Mouse (Mus musculus) heart, postnatal 0 days (tissue): ENCODE results near the gene Arcn1. TPM values are rescaled to one million over a fixed set of nuclear protein-coding genes. Genes with fewer than 3 reads are reported as not detected.
A peak's percentile ranks its signal among the peaks of the same experiment; 100 is the strongest.

ENCODE experiments used
- ATAC-seq: fragments of 200-750 bp; cut with Nextera tagmentation; 2 replicates; pipeline ENCODE4 v1.8.0; 2017; ENCODE audit warnings: low read depth, moderate number of reproducible peaks, moderate library complexity; ENCODE audit not compliant: insufficient read depth
- DNase-seq: peaks from one replicate; pipeline ENCODE4 v3.0.0-alpha.2; 2016; ENCODE audit warnings: low spot score
- H3K27ac ChIP-seq: fragments of 300-500 bp; sonication (generic); 2 replicates; pipeline ENCODE4 v1.5.1; 2014; ENCODE audit warnings: low read depth, mild to moderate bottlenecking
- H3K27me3 ChIP-seq: fragments of 300-500 bp; sonication (generic); 2 replicates; pipeline ENCODE4 v1.6.1; 2014; ENCODE audit warnings: low read length, mixed read lengths; ENCODE audit not compliant: control insufficient read depth, insufficient read depth
- H3K36me3 ChIP-seq: fragments of 300-500 bp; sonication (generic); replicated peaks from 2 replicates; pipeline ENCODE4 v1.6.1; 2014; ENCODE audit warnings: low read length, mixed read lengths; ENCODE audit not compliant: control insufficient read depth, insufficient read depth
- H3K4me1 ChIP-seq: fragments of 300-500 bp; sonication (generic); 2 replicates; pipeline ENCODE4 v1.6.1; 2014; ENCODE audit warnings: antibody characterized with exemption; ENCODE audit not compliant: control insufficient read depth, insufficient read depth
- H3K4me2 ChIP-seq: fragments of 300-500 bp; sonication (generic); 2 replicates; pipeline ENCODE4 v1.6.1; 2014; ENCODE audit warnings: low read depth, mild to moderate bottlenecking, low read length, moderate library complexity
- H3K4me3 ChIP-seq: fragments of 300-500 bp; sonication (generic); 2 replicates; pipeline ENCODE4 v1.5.1; 2014; ENCODE audit warnings: low read depth, low read length
- H3K9ac ChIP-seq: fragments of 300-500 bp; sonication (generic); replicated peaks from 2 replicates; pipeline ENCODE4 v1.6.1; 2014; ENCODE audit warnings: low read depth, low read length, mixed read lengths
- H3K9me3 ChIP-seq: fragments of 300-500 bp; sonication (generic); replicated peaks from 2 replicates; pipeline ENCODE4 v1.6.1; 2016; ENCODE audit warnings: low read length; ENCODE audit not compliant: control insufficient read depth
- CTCF ChIP-seq: IDR thresholded peaks from 2 replicates; pipeline ENCODE4 v1.5.1; 2016; ENCODE audit warnings: antibody characterized with exemption, control low read depth, low read depth
- EP300 ChIP-seq: IDR thresholded peaks from 2 replicates; pipeline ENCODE4 v1.6.1; 2016; ENCODE audit warnings: antibody characterized with exemption, low read depth
- WGBS: fragments of 180-500 bp; shearing (Covaris S2); extraction: QIAGEN DNeasy Blood & Tissue Kit; methylation state at CpG from one replicate; pipeline ENCODE4 v1.1.7; 2014; 5-methylcytosine and 5-hydroxymethylcytosine counted together
- polyA plus RNA-seq: library from polyadenylated mRNA; unstranded; fragments of >200 nt; fragmentation: Nextera tagmentation; extraction: Ambion mirVana; gene quantifications from 2 replicates; pipeline ENCODE4 v1.2.1, GENCODE M21; 2015
- total RNA-seq: library from RNA; depleted of rRNA; stranded (reverse); fragments of >200 nt; gene quantifications from 2 replicates; pipeline ENCODE4 v1.2.3, GENCODE M21; 2014; ENCODE audit warnings: low replicate concordance; rRNA removed

The Arcn1 gene
- total RNA-seq (71.6 and 80.1 TPM in 2 replicates), polyA plus RNA-seq (69.5 and 78.3 TPM in 2 replicates)

- TF ChIP-seq EP300: no peak
- TF ChIP-seq CTCF: no peak
- H3K27me3 ChIP-seq: no peaks in the 10 kb centered on the region
- peak within 1 kb of the TSS; percentile 99 for H3K27ac ChIP-seq
- under 1% methylated on average over 69 of the region's 82 CpGs for WGBS
- ATAC-seq (peak; percentile 91), DNase-seq (peak; percentile 89)
- no peaks in the 10 kb centered on the region for H3K9me3 ChIP-seq
- peak within 1 kb of the TSS; percentile 75 for H3K4me2 ChIP-seq
- H3K36me3 ChIP-seq: no peaks in the 10 kb centered on the region
- peak within 1 kb of the TSS; percentile 96 for H3K4me3 ChIP-seq
- H3K4me1 ChIP-seq: peaks cover 22% of the 10 kb centered on the region
- peak within 1 kb of the TSS; percentile 98 for H3K9ac ChIP-seq
These were observed at the start of gene Arcn1, which contains the start of gene Ift46 for GRCm38 (mm10) chr9:44767101-44768028. TSS of gene Arcn1 (minus strand) at chr9:44767845. TSS of gene Ift46 (plus strand) at chr9:44767908.

GRCm38 (mm10) chr9:44814179-44814578 is 46.5 kb upstream of the Arcn1 start:
- no peak for ATAC-seq
- Histone ChIP-seq H3K9me3 (no peaks in the 10 kb centered on the region), H3K9ac (no peak overlapping the region), H3K4me2 (no peak overlapping the region), H3K4me3 (no peak overlapping the region), H3K27ac (no peak overlapping the region), H3K4me1 (no peaks in the 10 kb centered on the region), H3K36me3 (peaks cover 100% of the 10 kb centered on the region), H3K27me3 (no peaks in the 10 kb centered on the region)
- TF ChIP-seq CTCF (no peak), EP300 (no peak)
- DNase-seq: no peak
- 88% methylated on average over 8 of the region's 8 CpGs for WGBS

DNA sequence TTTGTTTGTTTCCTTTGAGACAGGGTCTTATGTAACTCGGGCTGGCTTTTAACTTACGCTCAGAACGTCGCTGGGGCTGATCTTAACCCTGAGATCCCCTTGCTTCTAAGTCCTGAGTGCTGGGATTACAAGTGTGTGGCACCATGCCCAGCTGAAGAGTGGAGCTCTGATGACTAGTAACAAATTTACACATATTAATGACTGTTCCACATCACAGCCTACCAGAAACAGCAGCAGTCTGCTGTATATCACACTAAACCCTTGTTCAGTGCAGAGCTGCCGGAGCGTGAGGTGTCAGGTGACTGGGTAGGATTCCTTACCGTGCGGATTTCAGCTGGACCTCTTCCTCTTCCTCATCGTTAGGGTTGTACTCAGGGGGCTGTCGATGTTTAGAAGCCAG is 42.7 kb upstream of the Arcn1 start:
- Histone ChIP-seq H3K36me3 (peaks cover 98% of the 10 kb centered on the region), H3K9ac (no peak overlapping the region), H3K4me2 (no peak overlapping the region), H3K9me3 (no peaks in the 10 kb centered on the region), H3K4me1 (no peaks in the 10 kb centered on the region), H3K27me3 (no peaks in the 10 kb centered on the region), H3K27ac (no peak overlapping the region), H3K4me3 (no peak overlapping the region)
- DNase-seq (no peak), ATAC-seq (no peak)
- 76% methylated on average over 10 of the region's 10 CpGs for WGBS
- TF ChIP-seq CTCF (no peak), EP300 (no peak)

- H3K36me3 ChIP-seq: peaks cover 78% of the 10 kb centered on the region
- WGBS: 95% methylated on average over 10 of the region's 10 CpGs
- no peaks in the 10 kb centered on the region for H3K9me3 ChIP-seq
- DNase-seq (no peak), ATAC-seq (no peak)
- no peak overlapping the region for H3K4me2 ChIP-seq
- H3K4me3 ChIP-seq: no peak overlapping the region
- no peak overlapping the region for H3K9ac ChIP-seq
- H3K4me1 ChIP-seq: no peaks in the 10 kb centered on the region
- H3K27me3 ChIP-seq: no peaks in the 10 kb centered on the region
- no peak overlapping the region for H3K27ac ChIP-seq
- TF ChIP-seq CTCF: no peak
- TF ChIP-seq EP300: no peak
These were observed 40.1 kb upstream of the Arcn1 start for GRCm38 (mm10) chr9:44807778-44808177.

GRCm38 (mm10) chr9:44807141-44807540 is 39.5 kb upstream of the Arcn1 start:
- DNase-seq (no peak), ATAC-seq (no peak)
- Histone ChIP-seq H3K27ac (no peak overlapping the region), H3K4me1 (no peaks in the 10 kb centered on the region), H3K9me3 (no peaks in the 10 kb centered on the region), H3K36me3 (peaks cover 72% of the 10 kb centered on the region), H3K4me3 (no peak overlapping the region), H3K9ac (no peak overlapping the region), H3K27me3 (no peaks in the 10 kb centered on the region), H3K4me2 (no peak overlapping the region)
- TF ChIP-seq CTCF (no peak), EP300 (no peak)
- 63% methylated on average over 5 of the region's 5 CpGs for whole genome bisulfite sequencing
